Mouse (Mus musculus) erythroblast, embryonic 14.5 days (primary cell): ENCODE results near the gene Ptprk. TPM values are rescaled to one million over a fixed set of nuclear protein-coding genes. Genes with fewer than 3 reads are reported as not detected.

Experiments used
- H3K27me3 ChIP-seq: 2 replicates; pipeline ENCODE4 v1.6.1; 2012; ENCODE audit warnings: inconsistent platforms; ENCODE audit not compliant: control insufficient read depth
- H3K36me3 ChIP-seq: 2 replicates; pipeline ENCODE4 v1.6.1; 2012; ENCODE audit warnings: mild to moderate bottlenecking, inconsistent platforms; ENCODE audit not compliant: control insufficient read depth
- H3K4me1 ChIP-seq: 2 replicates; pipeline ENCODE4 v1.6.1; 2012; ENCODE audit warnings: inconsistent platforms; ENCODE audit not compliant: control insufficient read depth
- H3K4me3 ChIP-seq: replicated peaks from 2 replicates; pipeline ENCODE3; 2012; ENCODE audit warnings: moderate library complexity, mild to moderate bottlenecking, inconsistent platforms
- H3K9me3 ChIP-seq: 2 replicates; pipeline ENCODE4 v1.6.1; 2012; ENCODE audit warnings: low read length, inconsistent platforms, mixed read lengths; ENCODE audit not compliant: control insufficient read depth
- GATA1 ChIP-seq: IDR thresholded peaks from 2 replicates; pipeline ENCODE4 v1.6.1; 2012; ENCODE audit warnings: low read length, inconsistent platforms, mixed read lengths
- TAL1 ChIP-seq: IDR thresholded peaks from 3 replicates; pipeline ENCODE4 v1.6.1; 2012; ENCODE audit warnings: low read length, inconsistent platforms, mixed read lengths
- polyA plus RNA-seq: library from polyadenylated mRNA; stranded (reverse); fragments of >175 nt; gene quantifications from 2 replicates; pipeline ENCODE4 v1.2.3, GENCODE M21; 2012

Ptprk gene
- polyA plus RNA-seq, 1 experiment = 0.03 TPM

DNA sequence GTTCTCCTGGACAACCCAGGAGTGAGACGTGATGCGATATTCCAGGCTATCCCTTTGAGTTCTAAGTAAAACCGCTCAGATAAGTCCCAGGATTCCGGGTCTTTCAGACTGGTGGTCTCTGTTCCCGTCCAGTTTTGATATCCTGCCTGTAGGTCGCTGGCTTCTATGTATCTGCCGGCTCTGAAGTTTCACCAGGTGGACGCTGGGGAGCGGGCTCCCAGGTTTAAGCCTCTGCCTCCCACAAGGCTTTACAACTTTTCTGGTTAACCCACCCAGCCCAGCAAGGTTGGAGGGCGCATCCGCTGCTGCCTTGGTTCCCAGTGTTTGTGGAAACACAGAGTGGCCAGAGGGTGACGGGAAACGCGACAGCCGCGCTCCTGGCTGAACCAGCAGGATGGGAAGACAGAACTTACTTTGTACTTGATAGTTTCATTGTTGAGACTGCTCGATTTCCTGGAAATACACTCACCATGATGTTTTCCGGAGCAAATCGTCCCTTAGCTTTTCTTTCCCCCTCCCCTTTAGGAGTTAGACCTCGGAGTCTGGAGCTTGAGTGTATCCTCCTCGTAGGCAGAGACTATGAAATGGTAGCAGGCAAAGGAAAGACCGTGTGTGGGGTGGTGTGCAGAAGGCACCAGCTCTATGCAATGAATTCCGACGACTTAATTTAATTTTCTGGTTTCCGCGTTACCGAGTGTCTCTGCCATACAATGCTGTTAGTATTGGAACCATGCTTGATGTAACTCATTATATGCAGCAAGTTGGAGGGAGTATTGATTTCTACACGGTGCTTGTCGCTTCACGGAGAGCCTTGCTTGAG lies 1.6 kb downstream of the Ptprk start:
- no peak for TF ChIP-seq GATA1
- TF ChIP-seq TAL1 = no peak
- no peaks in the 10 kb centered on the region for H3K4me1 ChIP-seq
- H3K4me3 ChIP-seq = peak overlapping the region; percentile 54
- H3K9me3 ChIP-seq = no peaks in the 10 kb centered on the region
- H3K36me3 ChIP-seq = no peaks in the 10 kb centered on the region
- H3K27me3 ChIP-seq = peaks cover 30% of the 10 kb centered on the region

DNA sequence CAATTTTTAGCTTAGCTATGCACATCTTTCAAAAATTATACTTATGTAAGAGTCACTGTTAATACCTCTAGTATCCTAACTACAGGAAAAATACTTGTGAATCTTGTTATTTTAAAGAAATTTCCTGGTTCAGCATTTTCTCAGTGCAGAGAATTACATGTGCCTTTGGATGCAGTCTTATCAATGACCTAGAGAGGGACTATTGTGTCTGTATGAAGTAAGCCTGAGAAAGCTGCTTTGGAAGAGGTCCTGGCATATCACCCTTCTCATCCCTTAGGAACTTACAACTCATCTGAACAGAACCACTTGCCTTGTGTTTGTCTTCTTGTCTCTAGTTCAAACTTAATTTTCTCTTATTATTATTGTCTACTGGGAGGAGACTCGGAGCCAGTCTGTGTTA lies 3.6 kb downstream of the Ptprk start:
- H3K9me3 ChIP-seq = no peaks in the 10 kb centered on the region
- no peak overlapping the region for H3K4me3 ChIP-seq
- H3K36me3 ChIP-seq = no peaks in the 10 kb centered on the region
- H3K4me1 ChIP-seq = no peaks in the 10 kb centered on the region
- H3K27me3 ChIP-seq = peaks cover 30% of the 10 kb centered on the region
- no peak for TF ChIP-seq GATA1
- TF ChIP-seq TAL1 = no peak

DNA sequence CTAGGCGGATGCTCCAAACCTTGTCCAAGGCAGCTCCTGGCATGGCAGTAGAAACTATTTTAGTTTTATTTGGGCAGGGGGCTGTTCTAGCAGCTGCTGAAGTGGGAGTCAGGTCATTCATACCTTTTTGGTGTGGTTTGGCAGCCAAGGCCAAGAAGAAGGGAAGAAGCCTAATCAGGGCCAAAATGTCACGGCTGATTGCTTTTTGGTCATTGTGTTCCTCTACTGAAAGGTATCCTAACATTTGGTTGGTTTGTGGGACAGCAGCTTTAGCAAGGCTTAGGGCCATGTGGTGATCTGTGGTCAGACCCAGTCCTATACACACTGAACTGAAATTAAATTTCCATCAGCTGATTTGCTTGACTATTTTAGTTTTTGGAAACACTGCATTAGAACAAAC lies 6.6 kb downstream of the Ptprk start:
- H3K4me1 ChIP-seq = no peaks in the 10 kb centered on the region

DNA sequence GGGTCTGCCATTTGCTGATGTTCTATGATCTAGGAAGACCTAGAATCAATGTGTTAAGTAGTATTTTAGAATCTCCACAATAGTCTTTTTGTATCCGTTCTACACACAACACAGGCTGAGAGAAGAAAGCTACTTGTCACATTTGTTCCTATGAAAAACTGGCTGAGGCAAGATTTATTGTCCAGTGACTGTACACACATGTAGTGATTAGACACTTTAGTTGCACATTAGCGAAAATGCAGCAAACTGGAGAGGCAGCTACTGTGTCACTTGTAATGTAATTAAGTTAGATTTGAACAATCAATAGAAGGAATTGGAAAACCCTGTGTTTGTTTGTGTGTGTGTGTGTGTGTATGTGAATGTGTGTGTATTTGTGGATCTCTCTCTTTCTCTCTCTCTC lies 8.6 kb downstream of the Ptprk start:
- no peak for TF ChIP-seq GATA1
- Histone ChIP-seq H3K27me3 (no peaks in the 10 kb centered on the region), H3K4me1 (no peaks in the 10 kb centered on the region), H3K9me3 (no peaks in the 10 kb centered on the region), H3K36me3 (no peaks in the 10 kb centered on the region), H3K4me3 (no peak overlapping the region)

More for the DNA sequence above, 6.6 kb downstream of the Ptprk start:
- Histone ChIP-seq H3K27me3 (peaks cover 5% of the 10 kb centered on the region), H3K9me3 (no peaks in the 10 kb centered on the region), H3K36me3 (no peaks in the 10 kb centered on the region), H3K4me3 (no peak overlapping the region)
- TF ChIP-seq TAL1 (no peak), GATA1 (no peak)

DNA sequence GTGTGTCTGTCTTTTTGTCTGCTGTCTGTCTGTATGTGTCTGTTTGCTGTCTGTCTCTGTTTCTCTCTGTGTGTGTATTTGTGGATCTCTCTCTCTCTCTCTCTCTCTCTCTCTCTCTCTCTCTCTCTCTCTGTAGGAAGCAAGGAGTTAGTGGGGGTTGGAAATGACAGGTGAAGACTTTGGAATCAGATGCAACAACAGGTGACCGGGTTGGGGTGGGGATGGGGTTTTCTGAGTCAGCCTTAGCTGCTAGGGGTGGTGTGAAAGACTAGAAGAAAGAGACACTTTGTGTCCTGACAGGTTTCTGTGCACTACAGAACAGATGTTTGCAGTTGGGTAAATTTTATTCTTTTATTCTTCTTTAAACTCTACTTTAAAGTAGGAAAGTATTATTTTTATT lies 9.0 kb downstream of the Ptprk start:
- TF ChIP-seq GATA1 (no peak), TAL1 (no peak)
- no peaks in the 10 kb centered on the region for H3K27me3 ChIP-seq
- no peaks in the 10 kb centered on the region for H3K9me3 ChIP-seq
- H3K36me3 ChIP-seq = no peaks in the 10 kb centered on the region
- no peak overlapping the region for H3K4me3 ChIP-seq
- no peaks in the 10 kb centered on the region for H3K4me1 ChIP-seq

DNA sequence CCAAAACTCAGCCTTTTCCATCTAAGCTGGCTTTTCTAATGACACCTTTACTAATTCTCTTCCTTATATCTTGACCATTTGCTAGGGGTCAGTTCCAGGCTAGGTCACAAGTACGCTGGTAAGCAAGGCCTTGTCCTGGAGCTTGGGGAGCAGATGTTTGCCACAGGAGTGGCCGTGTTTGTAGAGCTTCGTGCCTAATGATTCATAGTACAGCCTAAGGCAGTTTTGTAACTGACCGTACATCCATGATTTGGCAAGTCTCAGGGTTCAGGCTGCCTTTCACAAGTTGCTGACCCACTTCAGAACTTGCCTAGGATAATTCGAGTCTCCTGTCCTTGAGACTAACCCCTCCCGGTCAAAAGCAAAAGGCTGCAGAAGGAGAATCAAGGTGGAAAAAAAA lies 12.7 kb downstream of the Ptprk start:
- no peak for TF ChIP-seq GATA1
- TF ChIP-seq TAL1 = no peak
- no peaks in the 10 kb centered on the region for H3K9me3 ChIP-seq
- H3K27me3 ChIP-seq = no peaks in the 10 kb centered on the region
- H3K36me3 ChIP-seq = no peaks in the 10 kb centered on the region
- H3K4me3 ChIP-seq = no peak overlapping the region
- H3K4me1 ChIP-seq = no peaks in the 10 kb centered on the region

DNA sequence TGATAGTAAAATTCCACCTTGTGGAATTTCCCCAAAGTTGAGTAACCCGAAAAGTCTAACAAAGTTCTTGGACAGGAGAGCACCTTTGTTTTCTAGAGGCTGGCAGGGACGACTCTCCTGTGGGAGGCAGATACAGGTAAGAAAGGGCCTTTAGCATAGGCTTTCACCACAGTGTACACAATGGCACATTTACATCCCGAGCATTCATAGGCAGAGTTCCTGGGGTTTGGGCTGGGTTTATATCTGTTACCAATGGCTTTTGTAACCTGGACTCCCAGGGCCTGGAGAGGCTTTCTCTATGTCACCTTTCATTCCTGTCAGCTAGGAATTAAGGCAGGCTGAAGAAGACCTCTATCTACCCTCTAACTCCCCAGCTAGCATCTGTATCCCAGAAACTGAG lies 13.1 kb downstream of the Ptprk start:
- no peak for TF ChIP-seq TAL1
- no peak for TF ChIP-seq GATA1
- Histone ChIP-seq H3K36me3 (no peaks in the 10 kb centered on the region), H3K9me3 (no peaks in the 10 kb centered on the region), H3K27me3 (no peaks in the 10 kb centered on the region), H3K4me3 (no peak overlapping the region), H3K4me1 (no peaks in the 10 kb centered on the region)

- H3K4me1 ChIP-seq = no peaks in the 10 kb centered on the region
- no peaks in the 10 kb centered on the region for H3K36me3 ChIP-seq
- no peak overlapping the region for H3K4me3 ChIP-seq
- no peaks in the 10 kb centered on the region for H3K27me3 ChIP-seq
- TF ChIP-seq TAL1 (no peak), GATA1 (no peak)
- H3K9me3 ChIP-seq = no peaks in the 10 kb centered on the region
These were observed 21.4 kb downstream of the Ptprk start for GRCm38 (mm10) chr10:28096007-28096406.

GRCm38 (mm10) chr10:28097637-28098036 lies 23.0 kb downstream of the Ptprk start:
- TF ChIP-seq GATA1 = no peak
- TF ChIP-seq TAL1 = no peak
- Histone ChIP-seq H3K27me3 (no peaks in the 10 kb centered on the region), H3K4me1 (no peaks in the 10 kb centered on the region), H3K4me3 (no peak overlapping the region), H3K9me3 (no peaks in the 10 kb centered on the region), H3K36me3 (no peaks in the 10 kb centered on the region)

GRCm38 (mm10) chr10:28098923-28099322 lies 24.3 kb downstream of the Ptprk start:
- Histone ChIP-seq H3K27me3 (no peaks in the 10 kb centered on the region), H3K4me3 (no peak overlapping the region), H3K9me3 (no peaks in the 10 kb centered on the region), H3K36me3 (no peaks in the 10 kb centered on the region), H3K4me1 (no peaks in the 10 kb centered on the region)
- no peak for TF ChIP-seq GATA1
- TF ChIP-seq TAL1 = no peak
